Mouse (Mus musculus) granulocyte monocyte progenitor cell, adult 5-6 weeks (primary cell): ENCODE data around the gene Frmd5. TPM values are rescaled to one million over a fixed set of nuclear protein-coding genes. Genes with fewer than 3 reads are reported as not detected.
A peak's percentile ranks its signal among the peaks of the same experiment; 100 is the strongest.

Source experiments
- ATAC-seq: replicated peaks from 2 replicates; pipeline ENCODE4 v1.8.0; 2016; ENCODE audit warnings: mild to moderate bottlenecking, moderate TSS enrichment, inconsistent platforms; ENCODE audit not compliant: poor library complexity, severe bottlenecking
- total RNA-seq, 2 experiments: library from RNA; stranded (forward) in 1 of 2; stranded (reverse) in 1 of 2; fragments of 200-712, 200-1000 nt in 1 of 2; fragments of >200 nt in 1 of 2; fragmentation: Nextera tagmentation in 1 of 2; gene quantifications; 2 replicates each; pipeline ENCODE4 v1.2.3; 2014 to 2017

Frmd5 gene
- total RNA-seq, 2 experiments from 2014 or later = not detected

DNA sequence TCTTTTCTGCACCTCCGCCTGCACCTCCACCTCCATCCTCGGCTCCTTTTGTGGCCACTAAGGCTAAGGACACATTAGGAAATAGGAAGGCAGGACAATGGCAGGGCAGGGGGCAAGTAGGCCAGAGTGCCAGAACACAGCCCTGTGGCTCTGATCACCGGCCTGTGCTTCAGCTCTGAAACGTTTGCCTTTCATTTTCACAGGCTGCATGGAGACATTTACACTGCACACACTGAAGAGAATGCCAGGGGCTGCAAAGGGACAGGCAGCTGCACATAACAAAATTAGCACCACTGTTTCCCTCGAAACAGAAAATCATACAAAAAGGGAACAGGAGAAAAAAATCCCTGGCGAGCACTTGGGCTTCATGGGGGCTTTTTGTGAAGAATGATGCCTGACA is 107.6 kb downstream of the Frmd5 start:
- no peak for ATAC-seq

DNA sequence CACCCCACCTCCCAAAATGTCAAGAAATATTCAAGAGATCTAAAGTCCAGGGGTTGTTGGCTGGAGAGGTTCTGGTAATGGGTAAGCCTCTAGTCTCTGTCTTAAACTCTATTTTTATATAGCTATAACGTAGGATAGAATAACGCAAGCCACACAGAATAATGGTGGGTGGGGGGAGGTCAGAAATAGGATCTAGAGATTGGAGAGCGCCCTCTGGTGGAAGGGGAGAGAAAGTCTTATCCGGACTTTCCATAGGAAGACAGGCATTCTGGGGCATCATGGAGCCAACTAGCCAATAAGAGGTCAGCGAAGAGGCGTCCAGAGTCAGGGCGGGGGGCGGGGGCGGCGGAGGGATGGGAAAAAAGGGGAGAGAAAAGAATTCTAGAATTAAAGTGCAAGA is 111.5 kb downstream of the Frmd5 start:
- peak; percentile 37; the same call in 1 of the 2 replicates for ATAC-seq

DNA sequence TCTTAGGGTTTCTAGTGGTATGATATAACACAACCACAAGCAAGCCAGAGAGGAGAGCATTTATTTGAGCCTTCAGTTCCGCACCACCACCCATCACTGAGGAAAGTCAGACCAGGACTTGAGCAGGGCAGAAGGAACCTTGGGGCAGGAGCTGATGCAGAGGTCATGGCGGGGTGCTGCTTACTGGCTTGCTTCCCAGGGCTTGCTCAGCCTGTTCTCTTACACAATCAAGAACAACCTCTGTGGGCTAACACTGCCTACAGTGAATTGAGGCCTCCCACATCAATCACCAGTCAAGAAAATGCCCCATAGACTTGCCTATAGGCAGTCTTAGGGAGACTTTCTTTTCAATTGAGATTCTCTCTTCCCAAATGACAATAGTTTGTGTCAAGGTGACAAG is 118.8 kb downstream of the Frmd5 start:
- ATAC-seq = no peak

DNA sequence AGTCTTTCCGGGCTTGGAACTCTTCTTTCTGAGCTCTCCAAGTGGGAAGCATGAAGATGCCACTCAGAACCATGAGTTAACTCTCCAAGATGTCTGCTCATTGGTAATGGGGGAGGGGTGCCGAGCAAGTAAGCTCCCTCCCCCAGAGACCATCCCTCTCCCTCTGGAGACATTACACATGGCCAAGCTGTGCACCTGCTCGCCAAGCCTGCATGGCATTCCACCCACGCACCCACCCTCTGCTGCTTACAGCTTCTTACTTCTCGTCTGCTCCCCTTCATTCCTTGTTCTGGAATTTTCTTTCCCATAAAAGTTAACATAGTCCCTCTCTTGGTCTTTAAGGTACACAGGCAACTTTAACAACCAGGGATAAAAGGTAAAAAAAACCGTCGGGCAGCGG is 123.3 kb downstream of the Frmd5 start:
- no peak for ATAC-seq

DNA sequence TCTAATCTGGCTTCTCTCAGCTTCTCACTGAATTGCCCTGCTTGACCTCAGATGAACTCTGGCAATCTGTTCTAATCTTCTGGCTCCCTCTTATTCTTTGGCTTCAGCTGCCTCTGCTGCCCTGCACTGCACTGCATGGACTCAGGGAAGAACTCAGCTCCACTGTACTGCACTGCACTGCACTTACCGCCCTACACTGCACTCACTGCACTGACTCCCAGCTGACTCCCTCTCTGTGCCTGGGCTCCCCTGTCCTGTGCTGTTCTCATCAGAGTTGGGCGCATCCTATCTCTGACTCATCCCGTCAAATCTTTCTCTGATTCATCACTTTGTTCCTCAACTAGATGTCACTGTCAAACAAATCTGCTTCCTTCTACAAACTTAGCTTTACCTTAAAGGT is 124.5 kb downstream of the Frmd5 start:
- ATAC-seq = no peak

DNA sequence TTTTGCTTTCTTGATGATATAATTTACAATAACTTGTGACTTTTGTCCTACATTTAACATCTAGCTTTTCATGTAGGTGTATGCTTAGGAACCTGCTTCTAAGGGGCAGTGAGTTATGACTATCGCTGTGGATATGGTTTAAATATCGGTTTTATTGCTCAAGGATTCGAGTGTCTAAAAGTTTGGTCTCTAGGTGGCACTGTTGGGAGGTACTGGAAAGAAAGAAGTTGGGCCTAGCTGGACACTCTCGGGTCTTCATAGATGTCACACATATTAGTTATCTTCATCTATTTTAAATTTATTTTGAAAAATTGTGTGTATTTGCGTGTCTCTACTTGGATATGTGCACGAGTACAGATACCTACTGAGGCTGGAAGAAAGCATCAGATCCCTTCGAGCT is 127.2 kb downstream of the Frmd5 start:
- ATAC-seq = 0 out of 2 replicates have a peak, but pooled peaks have one; percentile 22

DNA sequence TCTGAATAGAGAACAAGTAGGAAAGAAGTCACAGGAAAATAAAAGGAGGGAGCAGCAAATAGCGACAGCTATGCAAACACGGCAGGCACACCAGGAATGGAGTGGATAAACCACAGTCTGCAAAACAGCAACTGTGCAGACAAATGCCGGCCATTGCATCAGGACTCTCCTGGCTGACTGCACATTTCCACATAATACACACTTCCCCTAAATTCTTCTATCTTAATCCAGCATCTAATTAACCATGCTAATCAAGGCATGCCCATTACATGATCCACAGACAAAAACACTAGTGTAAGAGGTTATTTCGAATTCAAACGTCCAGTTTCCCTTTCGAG is 129.3 kb downstream of the Frmd5 start:
- peak; percentile 53 for ATAC-seq

DNA sequence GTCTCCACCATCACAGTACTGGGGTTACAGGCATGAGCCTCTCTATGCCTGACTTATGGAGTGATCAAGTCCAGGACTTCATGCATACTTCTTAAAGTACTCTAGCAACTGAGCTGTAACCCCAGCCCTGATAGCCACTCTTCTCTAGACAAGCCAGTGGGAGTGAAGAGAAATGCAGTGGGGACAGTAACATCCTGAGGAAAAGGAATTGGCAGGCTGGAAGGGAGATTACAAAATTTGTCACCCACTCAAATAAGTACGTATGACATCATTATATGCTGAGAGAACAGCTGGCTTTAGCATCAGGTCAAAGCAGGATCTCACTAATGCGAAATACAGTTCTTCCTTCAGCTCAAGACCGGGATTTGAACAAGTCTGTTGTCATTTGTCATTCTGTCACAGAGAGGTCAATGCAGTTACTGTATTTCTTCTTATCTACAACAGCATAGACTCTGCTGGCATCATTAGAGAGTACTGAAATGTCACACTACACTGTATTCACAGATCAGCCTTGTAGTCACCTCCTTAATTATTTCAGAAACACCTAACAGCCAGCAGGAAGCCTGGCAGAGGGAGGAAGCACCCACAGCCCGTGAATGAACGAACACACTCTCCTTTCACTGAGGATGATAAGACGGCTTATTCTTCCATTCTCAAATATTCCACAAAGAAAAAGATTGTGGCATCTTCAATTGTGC is 129.8 kb downstream of the Frmd5 start:
- no peak for ATAC-seq

DNA sequence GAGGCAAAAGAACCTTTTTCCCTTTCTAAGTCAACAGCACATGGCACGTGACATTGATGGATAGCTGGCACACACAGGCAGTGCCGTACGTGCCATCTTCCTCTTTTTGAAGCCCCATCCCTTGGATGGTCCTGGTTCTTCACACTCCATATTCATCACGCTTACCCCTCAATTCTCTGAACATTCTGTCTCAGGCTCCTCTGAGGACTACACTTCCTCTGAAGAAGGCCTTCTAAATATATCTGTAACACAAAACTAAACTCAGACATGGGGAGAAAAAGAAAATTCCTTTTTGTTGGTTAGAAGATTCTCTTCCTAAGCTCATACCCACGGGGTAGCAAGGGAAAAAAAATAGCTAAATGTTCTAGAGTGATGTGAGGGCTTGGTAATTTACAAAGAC is 131.0 kb downstream of the Frmd5 start:
- no peak for ATAC-seq

DNA sequence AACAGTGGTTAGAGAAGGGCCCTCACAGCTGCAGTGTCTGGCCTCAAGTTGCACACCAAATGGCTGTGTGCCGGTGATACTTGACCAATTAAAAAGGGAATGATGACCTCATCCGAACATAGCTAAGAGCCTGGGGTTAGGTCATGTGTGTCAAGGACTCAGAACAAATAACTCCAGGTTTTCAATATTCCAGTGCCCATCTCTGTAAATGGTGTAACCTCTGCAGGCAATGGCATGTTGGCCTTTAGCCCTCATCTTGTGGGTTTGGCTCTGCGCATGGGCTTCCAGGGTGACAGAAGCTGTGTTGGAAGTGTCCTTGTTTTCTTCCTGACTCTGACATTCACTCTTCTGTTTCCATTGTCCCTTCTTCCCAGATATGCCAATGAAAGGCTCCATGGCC is 131.8 kb downstream of the Frmd5 start:
- ATAC-seq = no peak

DNA sequence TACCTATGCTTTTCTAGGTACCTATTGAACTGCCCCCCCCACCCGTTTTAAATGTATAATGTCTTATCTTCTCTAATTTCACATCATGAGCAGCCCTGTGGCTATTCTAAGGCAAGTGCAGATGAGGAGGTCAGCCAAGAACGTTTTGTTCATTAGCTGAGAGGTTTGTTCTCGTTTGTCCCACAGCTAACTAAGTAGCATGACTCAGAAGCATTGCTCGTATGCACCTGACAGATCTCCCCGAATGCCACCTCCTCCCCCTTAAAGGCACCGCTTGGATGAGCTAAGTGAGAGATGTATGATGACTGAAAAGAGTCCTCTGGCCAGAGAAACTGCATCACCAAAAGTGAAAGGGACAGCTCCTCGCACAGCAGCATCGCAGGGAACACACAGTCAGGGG is 132.7 kb downstream of the Frmd5 start:
- no peak for ATAC-seq

DNA sequence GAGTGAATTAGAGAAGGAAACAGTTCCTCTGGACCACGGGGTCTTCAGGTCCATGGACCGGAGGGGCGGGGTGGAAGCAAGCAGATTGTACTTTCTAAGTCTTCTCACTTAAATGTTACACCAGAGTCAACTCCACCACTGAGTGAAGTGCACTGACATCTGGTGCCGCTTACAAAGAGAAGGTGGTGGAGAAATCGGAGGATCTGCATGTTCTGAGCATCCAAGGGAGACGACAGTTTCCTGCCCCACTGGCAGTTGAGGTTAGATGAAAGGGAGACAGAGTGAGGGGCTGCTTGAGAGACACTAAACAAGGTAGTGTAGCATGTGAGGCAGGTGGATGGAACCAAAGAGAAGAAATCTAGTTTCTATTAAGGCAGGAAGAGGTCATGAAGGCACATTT is 137.0 kb downstream of the Frmd5 start:
- no peak for ATAC-seq

DNA sequence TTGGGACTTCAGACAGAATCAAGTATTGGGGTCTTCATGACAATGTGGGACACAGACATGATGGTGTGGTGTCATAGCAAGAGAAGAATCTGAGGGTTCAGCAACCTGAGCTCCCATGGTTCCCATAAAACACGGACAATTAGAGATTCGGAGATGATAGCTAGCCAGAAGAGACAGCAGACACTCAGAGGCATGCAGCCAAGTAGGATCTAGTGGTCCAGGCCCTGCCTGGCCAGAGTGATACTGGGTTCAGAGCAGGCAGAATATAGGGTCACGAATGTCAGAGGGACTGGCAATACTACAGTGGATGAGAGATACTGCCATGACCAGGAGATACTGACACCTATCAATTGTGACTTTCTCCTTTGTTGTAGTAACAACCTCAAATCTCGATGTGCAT is 138.6 kb downstream of the Frmd5 start:
- no peak for ATAC-seq

DNA sequence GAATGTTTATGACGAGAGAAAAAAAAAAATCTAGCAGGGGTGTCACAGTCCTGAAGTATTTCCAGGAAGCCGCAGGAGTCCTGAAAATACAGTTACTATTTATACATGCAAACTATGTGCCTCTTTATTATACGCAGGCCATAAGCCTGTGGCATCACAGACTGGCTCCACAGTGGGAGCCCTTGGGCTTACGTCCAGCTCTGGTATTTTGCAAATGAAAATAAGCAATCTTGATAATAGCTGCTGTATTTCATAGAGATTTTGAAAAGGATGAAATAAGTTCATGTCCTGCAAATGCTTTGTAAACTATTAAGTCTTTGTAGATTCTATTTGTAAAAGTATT is 145.8 kb downstream of the Frmd5 start:
- ATAC-seq = no peak

DNA sequence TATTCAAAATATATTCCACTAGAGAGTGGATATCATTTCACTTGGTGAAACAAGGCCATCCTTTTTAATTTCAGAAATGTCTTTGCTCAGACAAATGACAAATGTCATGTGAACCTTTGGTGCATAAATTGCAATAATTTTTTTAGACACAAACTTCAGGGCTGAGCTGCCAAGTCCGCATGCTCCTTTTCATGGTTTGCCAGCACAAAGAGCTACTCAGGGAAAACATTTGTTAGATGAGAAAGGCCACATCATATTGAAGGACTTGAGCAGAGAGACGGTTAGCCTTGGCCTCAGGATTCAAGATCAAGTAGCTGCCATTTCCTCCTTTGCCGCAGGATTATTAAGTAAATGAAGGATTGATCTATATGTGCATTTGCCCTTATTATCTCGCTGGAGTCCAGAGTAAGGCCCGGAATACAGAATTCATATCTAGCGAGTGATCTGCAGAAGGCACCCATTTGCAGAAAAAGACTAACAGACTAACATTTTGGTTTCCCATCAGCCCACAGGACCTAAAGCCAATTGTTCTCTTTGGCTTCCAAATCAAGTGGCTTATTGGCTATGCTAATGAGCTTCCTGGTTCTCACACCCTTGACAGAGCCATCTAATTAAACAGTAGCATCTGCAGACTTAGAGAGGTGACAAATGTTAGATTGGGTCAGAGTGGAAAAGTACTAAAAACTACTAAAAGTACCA is 146.3 kb downstream of the Frmd5 start:
- no peak for ATAC-seq

DNA sequence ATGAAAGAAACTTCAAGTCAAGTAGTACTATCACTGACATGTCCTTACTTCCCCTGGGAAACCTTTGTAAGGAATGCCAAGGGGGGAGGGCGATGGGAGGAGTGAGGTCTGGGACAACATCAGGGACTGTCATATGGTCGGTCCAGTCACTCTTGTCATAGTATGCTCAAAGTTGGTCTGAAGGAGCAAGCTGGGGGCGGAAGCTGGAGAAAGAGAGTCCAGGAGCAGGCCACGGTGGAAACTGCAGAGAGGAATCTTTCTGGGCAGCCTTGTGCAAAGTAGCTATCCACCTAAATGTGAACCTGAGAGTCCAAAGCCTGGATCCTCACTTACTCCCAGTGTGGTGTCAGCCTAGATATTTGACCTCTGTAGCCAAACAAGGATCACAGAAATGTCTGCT is 147.5 kb downstream of the Frmd5 start:
- no peak for ATAC-seq

DNA sequence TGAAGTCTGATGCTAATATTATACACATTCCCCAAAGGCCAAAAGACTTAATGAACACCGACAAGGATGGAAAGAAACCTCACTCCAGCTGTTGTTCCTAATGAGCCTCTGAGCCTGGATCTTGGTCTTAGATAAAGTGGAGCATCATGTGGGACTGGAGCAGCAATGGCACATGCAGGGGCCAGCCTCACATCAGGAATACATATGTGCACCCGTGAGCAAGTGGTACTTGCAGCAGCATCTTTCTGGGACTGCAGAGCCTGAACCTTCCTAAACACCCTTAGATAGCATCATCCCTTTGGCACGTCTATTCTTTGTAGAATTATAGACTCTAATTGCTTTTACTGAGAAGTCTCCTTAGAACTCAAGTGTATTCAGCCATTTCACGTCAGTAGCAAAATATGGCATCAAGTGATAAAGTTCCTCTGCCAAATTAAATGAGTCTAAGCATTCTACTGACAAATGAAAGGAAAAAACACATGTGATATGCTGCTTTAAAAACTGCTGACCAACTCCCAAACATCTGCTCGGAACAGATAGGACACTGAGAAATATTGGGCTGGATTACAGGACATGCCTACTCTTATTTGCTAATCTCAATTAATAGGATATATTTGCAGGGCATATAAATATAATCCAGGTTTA is 148.6 kb downstream of the Frmd5 start:
- ATAC-seq = no peak

DNA sequence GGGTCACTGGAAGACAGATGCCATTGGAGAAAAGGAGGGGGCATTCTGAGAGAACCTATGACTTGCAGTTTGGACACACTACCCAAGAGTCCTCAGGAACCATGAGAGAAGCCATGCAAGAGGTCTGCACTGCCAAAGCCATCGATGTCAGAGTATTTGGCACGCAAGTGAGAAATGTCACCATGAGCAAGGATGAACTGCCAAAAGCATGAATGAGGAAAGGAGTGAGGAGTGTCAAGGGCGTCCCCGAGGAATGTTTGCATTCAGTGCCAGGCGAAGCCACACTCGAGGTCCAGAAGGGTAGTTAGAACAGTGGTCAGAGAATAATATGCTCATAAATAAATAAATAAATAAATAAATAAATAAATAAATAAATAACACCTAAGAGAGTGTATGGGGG is 150.9 kb downstream of the Frmd5 start:
- no peak for ATAC-seq

DNA sequence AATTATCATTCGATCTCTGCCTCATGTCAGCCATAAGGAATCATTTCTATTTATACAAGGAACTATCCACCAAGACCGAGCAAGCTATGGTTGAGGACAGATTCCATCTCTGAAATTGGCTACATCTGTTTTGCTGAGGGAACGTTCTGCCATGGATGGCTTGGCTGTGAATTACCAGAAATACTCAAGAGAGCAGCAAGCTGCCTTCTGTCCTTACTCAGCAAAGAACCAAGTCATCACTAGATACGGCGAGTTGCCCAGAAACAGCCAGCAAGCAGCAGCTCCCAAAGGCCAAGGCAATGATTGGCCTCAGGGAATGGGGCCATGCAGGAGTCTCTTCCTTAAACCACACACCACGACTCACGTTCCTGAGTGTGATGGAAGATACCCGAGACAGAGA is 151.8 kb downstream of the Frmd5 start:
- no peak for ATAC-seq

DNA sequence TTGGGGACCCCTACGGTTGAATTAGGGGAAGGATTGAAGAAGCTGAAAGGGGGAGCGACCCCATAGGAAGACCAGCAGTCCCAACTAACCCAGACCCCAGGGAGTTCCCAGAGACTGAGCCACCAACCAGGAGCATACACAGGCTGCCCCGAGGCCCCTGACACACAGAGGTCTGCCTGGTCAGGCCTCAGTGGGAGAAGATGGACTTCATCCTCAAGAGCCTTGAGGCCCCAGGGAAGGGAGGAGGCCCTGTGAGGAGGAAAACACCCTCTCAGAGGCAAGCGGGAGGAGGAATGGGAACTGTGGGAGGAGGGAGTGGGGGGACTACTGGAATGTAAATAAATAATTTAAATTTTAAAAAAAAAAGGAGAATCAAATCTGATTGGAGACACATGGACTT is 160.4 kb downstream of the Frmd5 start:
- ATAC-seq = no peak

DNA sequence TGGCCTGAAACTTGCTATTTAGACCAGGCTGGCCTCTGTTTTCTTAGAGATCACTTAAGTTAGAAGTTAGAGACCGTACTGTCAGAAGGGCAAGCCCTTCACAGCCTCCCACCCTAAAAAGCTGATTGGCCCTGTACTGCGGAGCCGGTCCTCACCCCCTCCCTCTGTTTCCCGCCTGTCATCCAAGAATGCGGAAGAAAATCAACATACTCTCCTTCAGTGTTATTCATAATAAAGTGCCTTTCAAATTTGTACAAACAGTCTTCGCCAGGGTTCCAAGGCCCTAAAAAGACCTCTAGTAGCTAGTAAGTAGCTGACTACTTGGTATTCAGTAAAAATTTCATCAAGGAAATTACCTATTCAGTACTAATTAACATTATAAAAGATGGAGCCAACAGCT is 164.0 kb downstream of the Frmd5 start:
- ATAC-seq = no peak

DNA sequence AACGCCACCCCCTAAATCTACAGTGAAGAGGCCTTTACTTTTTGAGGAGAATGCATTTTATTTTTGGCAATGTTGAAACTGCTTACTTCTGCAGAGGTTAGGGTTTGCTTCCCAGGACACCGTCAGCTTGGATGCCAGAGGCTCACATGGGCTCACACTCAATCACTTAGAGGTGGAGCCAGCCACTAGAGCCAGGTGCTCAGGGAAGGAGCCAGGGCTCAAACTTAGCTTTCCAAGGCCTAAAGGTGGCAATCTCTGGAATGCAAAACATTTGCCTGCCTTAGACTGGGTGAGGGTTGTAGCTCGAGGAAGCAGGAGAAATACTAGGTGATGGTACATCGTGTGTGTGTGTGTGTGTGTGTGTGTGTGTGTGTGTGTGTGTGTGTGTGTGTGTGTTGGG is 174.8 kb downstream of the Frmd5 start:
- no peak for ATAC-seq
